Mouse (Mus musculus): Measurements from ENCODE around the gene Ddit4.

GRCm38 (mm10) chr10:59946362-59946761, 5.3 kb downstream of the Ddit4 start:
- TF ChIP-seq EP300 (IDR thresholded peaks at IDR 0.05; ENCODE audit: low read length) = no peak
- no peak for TF ChIP-seq CTCF (conservative IDR thresholded peaks at IDR 0.05 in 1 of 2, IDR thresholded peaks at IDR 0.05 in 1 of 2; ENCODE audit: low read depth in 2 of 2, low read length in 2 of 2)
- TF ChIP-seq ZNF384 (IDR thresholded peaks at IDR 0.05; ENCODE audit: low read depth, low read length) = no peak
- TF ChIP-seq TCF12 (IDR thresholded peaks at IDR 0.05; ENCODE audit: low read depth, low read length) = no peak
- TF ChIP-seq TBP (conservative IDR thresholded peaks at IDR 0.05; ENCODE audit: low read depth, low read length) = no peak
- TF ChIP-seq POLR2AphosphoS2 (IDR thresholded peaks at IDR 0.05; ENCODE audit: low read depth, low read length) = no peak
- no peak for TF ChIP-seq NELFE (IDR thresholded peaks at IDR 0.05; ENCODE audit: low read depth, low read length)
